Mouse (Mus musculus) c-Kit-positive CD71-negative TER-119-negative erythroid progenitor cells, embryonic 14.5 days (primary cell): Measurements from ENCODE around the gene Csnk2a1.
A peak's percentile ranks its signal among the peaks of the same experiment; 100 is the strongest.
"Not testable (repeated sequence)": the region's sequence is repeated elsewhere in the genome, so short reads cannot be mapped to it uniquely, and the experiment has no call there.

Source experiments
- DNase-seq: peaks from one replicate; pipeline ENCODE4 v3.0.0-alpha.2; 2013; ENCODE audit warnings: low read depth

Csnk2a1 gene

GRCm38 (mm10) chr2:152226248-152227050 lies at the start of gene Csnk2a1:
Gene Csnk2a1 (plus strand): TSS chr2:152226839.
- DNase-seq = peak; percentile 83

- no peak for DNase-seq
These were observed 49.4 kb upstream of the Csnk2a1 start for GRCm38 (mm10) chr2:152177162-152177805.

GRCm38 (mm10) chr2:152177806-152178170 lies 48.9 kb upstream of the Csnk2a1 start:
- no peak for DNase-seq

GRCm38 (mm10) chr2:152178345-152178744 lies 48.3 kb upstream of the Csnk2a1 start:
- DNase-seq = no peak

- no peak for DNase-seq
These were observed 47.3 kb upstream of the Csnk2a1 start for GRCm38 (mm10) chr2:152179301-152179700.

- no peak for DNase-seq
These were observed 46.3 kb upstream of the Csnk2a1 start for GRCm38 (mm10) chr2:152180323-152180722.

GRCm38 (mm10) chr2:152187132-152187531 lies 39.5 kb upstream of the Csnk2a1 start:
- DNase-seq = peak; percentile 14

- no peak for DNase-seq
These were observed 37.4 kb upstream of the Csnk2a1 start for GRCm38 (mm10) chr2:152189213-152189612.

GRCm38 (mm10) chr2:152189640-152190039 lies 37.0 kb upstream of the Csnk2a1 start:
- DNase-seq = no peak

- DNase-seq = no peak
These were observed 36.5 kb upstream of the Csnk2a1 start for GRCm38 (mm10) chr2:152190161-152190560.

GRCm38 (mm10) chr2:152192591-152193345 lies 33.9 kb upstream of the Csnk2a1 start:
- DNase-seq = no peak

- DNase-seq = no peak
These were observed 33.3 kb upstream of the Csnk2a1 start for GRCm38 (mm10) chr2:152193346-152193710.

GRCm38 (mm10) chr2:152194586-152194985 lies 32.1 kb upstream of the Csnk2a1 start:
- no peak for DNase-seq

- DNase-seq = no peak
These were observed 29.7 kb upstream of the Csnk2a1 start for GRCm38 (mm10) chr2:152196896-152197295.

GRCm38 (mm10) chr2:152197301-152197712 lies 29.3 kb upstream of the Csnk2a1 start:
- DNase-seq = peak; percentile 75

GRCm38 (mm10) chr2:152206139-152206538 lies 20.5 kb upstream of the Csnk2a1 start:
- not testable (repeated sequence) for DNase-seq

GRCm38 (mm10) chr2:152211871-152212270 lies 14.8 kb upstream of the Csnk2a1 start:
- no peak for DNase-seq

- DNase-seq = no peak
These were observed 9.7 kb upstream of the Csnk2a1 start for GRCm38 (mm10) chr2:152216975-152217374.

- DNase-seq = peak; percentile 28
These were observed 2.9 kb upstream of the Csnk2a1 start for GRCm38 (mm10) chr2:152223521-152224300.

- no peak for DNase-seq
These were observed 1.1 kb upstream of the Csnk2a1 start for GRCm38 (mm10) chr2:152225536-152225935.

GRCm38 (mm10) chr2:152227051-152227481 lies 427 bp downstream of the Csnk2a1 start:
- DNase-seq = peak; percentile 55

- DNase-seq = no peak
These were observed 3.4 kb downstream of the Csnk2a1 start for GRCm38 (mm10) chr2:152230046-152230445.
